Mouse (Mus musculus) thymus, postnatal 0 days (tissue): Measurements from ENCODE around the gene Mrpl9. TPM values are rescaled to one million over a fixed set of nuclear protein-coding genes. Genes with fewer than 3 reads are reported as not detected.

Source experiments
- polyA plus RNA-seq: library from polyadenylated mRNA; unstranded; fragments of >200 nt; fragmentation: Nextera tagmentation; extraction: Ambion mirVana; gene quantifications from 2 replicates; pipeline ENCODE4 v1.2.1, GENCODE M21; 2015

Gene Mrpl9
- polyA plus RNA-seq, 1 experiment from 2014 or later: 73.6 TPM

Other genes with a start within 250 kb of the Mrpl9 start
- gene Gm5286, start 246.6 kb upstream of the Mrpl9 start, polyA plus RNA-seq: 0.08 TPM in 1 of 2 replicates, not detected in the other
- gene Gm4778, start 179.3 kb upstream of the Mrpl9 start, polyA plus RNA-seq: not detected in 2 replicates
- gene Them4, start 133.2 kb upstream of the Mrpl9 start, polyA plus RNA-seq: 8.3 and 8.8 TPM in 2 replicates
- gene Them5, start 101.2 kb upstream of the Mrpl9 start, polyA plus RNA-seq: 0.27 and 0.47 TPM in 2 replicates
- 1.8 and 3.6 TPM in 2 replicates for gene C2cd4d, start 80.9 kb upstream of the Mrpl9 start, polyA plus RNA-seq
- 170 and 185 TPM in 2 replicates for gene Rorc, start 70.5 kb upstream of the Mrpl9 start, polyA plus RNA-seq
- 8.2 and 14.0 TPM in 2 replicates for gene Lingo4, start 44.8 kb upstream of the Mrpl9 start, polyA plus RNA-seq
- 34.3 and 39.1 TPM in 2 replicates for gene Tdrkh, start 30.0 kb upstream of the Mrpl9 start, polyA plus RNA-seq
- gene Oaz3, start 597 bp downstream of the Mrpl9 start, polyA plus RNA-seq: 0.37 and 0.95 TPM in 2 replicates
- 0.39 and 0.74 TPM in 2 replicates for gene Celf3, start 35.0 kb downstream of the Mrpl9 start, polyA plus RNA-seq
- 6.2 and 6.6 TPM in 2 replicates for gene Riiad1, start 37.0 kb downstream of the Mrpl9 start, polyA plus RNA-seq
- 33.5 and 39.3 TPM in 2 replicates for gene Snx27, start 139.4 kb downstream of the Mrpl9 start, polyA plus RNA-seq
- gene Gm10972, start 199.8 kb downstream of the Mrpl9 start, polyA plus RNA-seq: not detected in 2 replicates
- 6.8 and 8.0 TPM in 2 replicates for gene Tuft1, start 215.6 kb downstream of the Mrpl9 start, polyA plus RNA-seq